Mouse (Mus musculus) gastrocnemius, adult 2 months (tissue): ENCODE data around the gene Btbd1. TPM values are rescaled to one million over a fixed set of nuclear protein-coding genes. Genes with fewer than 3 reads are reported as not detected.

Experiments
- DNase-seq: peaks from one replicate; pipeline ENCODE4 v3.0.0; 2022
- H3K27ac ChIP-seq: fragments of 200-600 bp; 2 replicates; pipeline ENCODE4 v1.8.1; 2022; ENCODE audit warnings: mild to moderate bottlenecking
- H3K4me3 ChIP-seq: fragments of 200-600 bp; 2 replicates; pipeline ENCODE4 v1.8.1; 2022; ENCODE audit warnings: mild to moderate bottlenecking, moderate library complexity
- CTCF ChIP-seq: fragments of 200-600 bp; IDR thresholded peaks from 2 replicates; pipeline ENCODE4 v1.8.1; 2022; ENCODE audit warnings: antibody characterized with exemption, mild to moderate bottlenecking, moderate library complexity
- intact Hi-C: fragments of 180-260 bp; cut with DNase I; formaldehyde crosslinking; loops from one replicate; pipeline ENCODE4 v1.15.1; 2025
- total RNA-seq, 2 experiments: library from RNA; stranded (reverse); gene quantifications; 2 replicates each; pipeline ENCODE4 v1.2.3; 2021

Btbd1 gene
- total RNA-seq, 2 experiments from 2014 or later = 145 to 194 TPM

- Histone ChIP-seq H3K4me3 (peak overlapping the region; percentile 94), H3K27ac (peak overlapping the region; percentile 95)
- TF ChIP-seq CTCF = no peak
- DNase-seq = no peak
- intact Hi-C loops = loop anchor here (1.0 kb wide), 1 partner anchor 38 kb away; no protein-coding TSS in a partner anchor
These were observed 1.2 kb downstream of the Btbd1 start for GRCm38 (mm10) chr7:81827806-81828667.

GRCm38 (mm10) chr7:81825381-81825780 lies 3.9 kb downstream of the Btbd1 start:
- Histone ChIP-seq H3K27ac (peak overlapping the region; percentile 59; the same call in 1 of the 2 replicates), H3K4me3 (peak overlapping the region; percentile 13)
- no peak for DNase-seq
- no peak for TF ChIP-seq CTCF
- intact Hi-C loops = no loop called here

GRCm38 (mm10) chr7:81824906-81825305 lies 4.3 kb downstream of the Btbd1 start:
- no peak for DNase-seq
- no peak for TF ChIP-seq CTCF
- Histone ChIP-seq H3K4me3 (no peak overlapping the region), H3K27ac (peak overlapping the region; percentile 31; the same call in 1 of the 2 replicates)
- intact Hi-C loops = no loop called here

GRCm38 (mm10) chr7:81806067-81806466 lies 23.2 kb downstream of the Btbd1 start:
- intact Hi-C loops = loop anchor here (2.0 kb wide), 1 partner anchor 33 kb away; no protein-coding TSS in a partner anchor
- H3K27ac ChIP-seq = no peak overlapping the region
- TF ChIP-seq CTCF = no peak
- DNase-seq = no peak
- no peak overlapping the region for H3K4me3 ChIP-seq

GRCm38 (mm10) chr7:81789095-81789757 lies 40.0 kb downstream of the Btbd1 start, which contains the start of gene 3110040N11Rik:
TSS of gene 3110040N11Rik (minus strand) at chr7:81789478.
- Histone ChIP-seq H3K4me3 (peak within 1 kb of the TSS; percentile 90), H3K27ac (peak within 1 kb of the TSS; percentile 94)
- intact Hi-C loops = loop anchor here (2.0 to 5.0 kb wide), 2 partner anchors 73 to 166 kb away; no protein-coding TSS in a partner anchor
- DNase-seq = peak; percentile 91
- TF ChIP-seq CTCF = peak; percentile 74

GRCm38 (mm10) chr7:81788536-81788935 lies 40.7 kb downstream of the Btbd1 start:
- peak overlapping the region; percentile 90 for H3K4me3 ChIP-seq
- DNase-seq = no peak
- no peak for TF ChIP-seq CTCF
- peak overlapping the region; percentile 94 for H3K27ac ChIP-seq
- intact Hi-C loops = loop anchor here (2.0 to 5.0 kb wide), 2 partner anchors 74 to 166 kb away; no protein-coding TSS in a partner anchor

- H3K4me3 ChIP-seq = no peak overlapping the region
- no peak overlapping the region for H3K27ac ChIP-seq
- peak; percentile 48 for TF ChIP-seq CTCF
- intact Hi-C loops = loop anchor here (5.0 kb wide), 1 partner anchor 380 kb away; no protein-coding TSS in a partner anchor
- DNase-seq = no peak
These were observed 51.5 kb downstream of the Btbd1 start for GRCm38 (mm10) chr7:81777667-81778218.

- intact Hi-C loops = loop anchor here (5.0 kb wide), 1 partner anchor 378 kb away; no protein-coding TSS in a partner anchor
- Histone ChIP-seq H3K27ac (no peak overlapping the region), H3K4me3 (no peak overlapping the region)
- DNase-seq = no peak
- TF ChIP-seq CTCF = no peak
These were observed 53.9 kb downstream of the Btbd1 start for GRCm38 (mm10) chr7:81775325-81775724.

GRCm38 (mm10) chr7:81772786-81773539 lies 56.3 kb downstream of the Btbd1 start:
- Histone ChIP-seq H3K4me3 (no peak overlapping the region), H3K27ac (no peak overlapping the region)
- intact Hi-C loops = no loop called here
- TF ChIP-seq CTCF = no peak
- DNase-seq = no peak

GRCm38 (mm10) chr7:81763110-81763845 lies 66.0 kb downstream of the Btbd1 start:
- H3K27ac ChIP-seq = peak overlapping the region; percentile 89
- DNase-seq = peak; percentile 28
- TF ChIP-seq CTCF = peak; percentile 43
- intact Hi-C loops = no loop called here
- peak overlapping the region; percentile 87 for H3K4me3 ChIP-seq
